Mouse (Mus musculus) layer of hippocampus, adult 8-10 months (tissue): ENCODE results near the gene Farp1. TPM values are rescaled to one million over a fixed set of nuclear protein-coding genes. Genes with fewer than 3 reads are reported as not detected.
"Not testable (repeated sequence)": the region's sequence is repeated elsewhere in the genome, so short reads cannot be mapped to it uniquely, and the experiment has no call there.

ENCODE experiments used
- DNase-seq, 2 experiments: peaks; one replicate each; pipeline ENCODE4 v3.0.0; 2022; ENCODE audit warnings: low spot score in 2 of 2
- total RNA-seq, 4 experiments: library from RNA; stranded (reverse); gene quantifications; 2 replicates each; pipeline ENCODE4 v1.2.4; 2022

The Farp1 gene
- total RNA-seq, result 100 to 1,000 TPM; 110 to 121 (median 116) TPM

DNA sequence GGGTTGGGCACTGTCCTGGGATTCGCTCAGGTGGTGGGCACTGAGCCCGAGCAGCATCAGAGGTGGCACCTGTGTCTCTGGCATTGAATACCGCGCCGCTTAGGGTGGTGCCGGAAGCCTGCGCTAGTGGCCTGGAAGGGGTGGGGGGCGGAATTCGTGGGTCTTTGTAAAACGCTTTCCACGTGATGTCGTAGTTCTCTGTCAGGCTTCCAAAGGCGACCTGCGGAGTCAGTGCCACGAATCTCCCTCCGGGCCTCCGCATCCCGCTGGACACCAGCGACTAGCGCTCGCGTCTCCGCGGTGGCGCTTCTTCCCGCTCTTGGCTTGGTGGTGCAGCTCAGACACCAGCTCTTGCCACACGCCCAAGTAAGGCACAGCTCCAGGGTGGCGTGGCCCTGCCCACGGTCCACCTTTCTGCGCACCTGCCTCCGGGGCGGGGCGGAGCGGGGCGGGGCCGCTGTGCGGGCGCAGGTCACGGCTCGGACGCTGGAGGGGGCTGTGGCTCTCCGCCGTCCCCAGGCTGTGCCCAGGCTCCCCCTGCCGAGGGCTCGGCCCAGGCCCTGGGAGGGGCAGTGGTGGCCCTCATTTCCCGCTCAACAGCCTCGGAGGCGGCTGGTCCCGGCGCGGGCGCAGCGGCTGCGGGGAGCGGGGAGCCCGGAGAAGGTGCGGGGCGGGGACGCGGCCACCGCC lies at the start of gene Farp1:
TSS of gene Farp1 (plus strand) at position 228 of the 690 bp plus-strand sequence.
- DNase-seq, result peak in 1 of 2 experiments; percentile 69

DNA sequence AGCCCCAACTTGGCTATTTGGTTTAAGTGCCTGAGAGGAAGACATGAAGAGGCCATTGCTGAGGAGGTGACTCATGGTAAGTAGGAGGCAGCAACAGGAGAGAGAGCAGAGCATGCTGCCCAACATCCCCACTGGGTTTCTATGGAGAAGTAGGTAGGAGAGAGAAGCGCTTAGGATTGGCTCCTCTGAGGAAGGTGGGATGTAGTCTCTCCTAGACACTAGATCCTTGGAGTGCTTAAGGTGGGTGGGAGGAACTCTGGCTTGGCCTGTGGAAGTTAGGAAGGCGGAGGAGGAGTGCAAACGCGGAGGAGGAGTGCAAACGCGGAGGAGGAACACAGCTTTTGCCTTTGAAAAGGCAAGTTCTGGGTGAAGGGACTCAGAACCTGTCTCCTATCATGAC lies 45.9 kb upstream of the Farp1 start:
- no peak for DNase-seq

DNA sequence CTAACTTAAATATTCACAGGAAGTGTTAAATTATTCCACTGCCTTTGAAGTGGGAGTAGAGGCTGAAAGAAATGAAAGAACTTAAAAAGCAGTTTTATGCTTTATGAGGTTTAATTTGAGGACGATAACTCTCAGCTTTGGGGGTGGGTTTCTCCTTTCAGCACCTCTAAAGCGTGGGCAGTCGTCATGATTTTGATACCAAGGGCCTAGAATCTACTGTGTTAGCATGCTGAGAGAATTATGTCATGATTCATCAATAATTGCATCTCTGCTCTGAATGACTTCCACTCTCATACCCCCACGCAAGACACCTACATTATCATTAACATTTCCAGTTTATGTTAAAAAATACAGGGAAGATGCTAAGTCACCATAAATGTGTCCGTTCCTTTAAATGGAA lies 37.3 kb upstream of the Farp1 start:
- DNase-seq, result no peak

DNA sequence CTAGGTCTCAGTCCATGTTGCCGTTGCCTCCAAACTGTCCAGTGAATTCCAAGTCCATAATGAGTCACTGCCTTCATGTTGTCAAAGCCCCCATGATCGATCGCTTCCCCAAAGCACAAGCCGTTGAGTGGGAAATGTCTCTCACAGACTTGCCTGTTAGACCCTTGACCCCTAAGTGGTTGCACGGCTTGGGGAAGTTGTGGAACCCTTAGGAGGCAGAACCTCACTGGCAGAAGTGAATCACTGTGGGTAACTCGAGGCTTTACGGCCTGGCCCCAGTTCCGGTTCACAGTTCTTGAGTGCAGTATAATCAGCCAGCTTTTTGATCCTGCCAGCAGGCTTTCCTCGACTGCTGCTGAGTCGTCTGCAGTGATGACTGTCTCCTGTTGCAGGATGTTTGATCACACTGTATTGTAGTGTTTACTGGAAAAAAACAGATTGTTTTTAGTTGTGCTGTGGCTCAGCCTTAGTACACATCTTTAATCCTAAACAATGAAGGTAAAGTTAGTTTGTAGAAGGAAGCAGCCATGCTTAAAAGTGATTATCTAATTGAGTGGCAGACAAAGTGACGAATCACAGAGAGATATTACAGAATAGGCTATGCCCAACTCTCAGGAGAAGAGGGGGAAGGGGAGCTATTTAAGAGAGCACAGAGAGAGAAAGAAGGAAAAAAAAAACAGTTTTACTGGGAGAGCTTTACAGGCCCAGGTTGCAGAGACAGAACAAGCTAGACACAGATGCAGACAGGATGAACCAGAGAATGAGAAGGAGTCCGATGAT lies 34.2 kb upstream of the Farp1 start:
- no peak for DNase-seq

DNA sequence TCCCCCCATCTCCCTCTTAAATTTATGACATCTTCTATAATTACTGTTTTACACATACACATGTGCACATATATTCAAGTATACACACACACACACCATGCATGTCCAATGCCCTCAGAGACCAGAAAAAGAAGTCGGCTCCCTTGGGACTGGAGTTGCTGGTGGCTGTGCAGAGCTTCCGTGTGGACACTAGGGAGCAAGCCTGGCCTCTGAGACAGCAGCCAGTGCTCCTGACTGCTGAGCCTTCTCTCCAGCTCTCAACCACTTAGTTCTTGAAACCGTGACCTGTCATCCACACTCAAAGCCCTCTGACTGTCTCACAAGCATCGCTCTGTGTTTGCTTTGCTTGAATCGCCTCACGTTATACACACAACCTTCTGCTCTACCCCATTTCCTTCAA lies 29.4 kb upstream of the Farp1 start:
- no peak for DNase-seq

DNA sequence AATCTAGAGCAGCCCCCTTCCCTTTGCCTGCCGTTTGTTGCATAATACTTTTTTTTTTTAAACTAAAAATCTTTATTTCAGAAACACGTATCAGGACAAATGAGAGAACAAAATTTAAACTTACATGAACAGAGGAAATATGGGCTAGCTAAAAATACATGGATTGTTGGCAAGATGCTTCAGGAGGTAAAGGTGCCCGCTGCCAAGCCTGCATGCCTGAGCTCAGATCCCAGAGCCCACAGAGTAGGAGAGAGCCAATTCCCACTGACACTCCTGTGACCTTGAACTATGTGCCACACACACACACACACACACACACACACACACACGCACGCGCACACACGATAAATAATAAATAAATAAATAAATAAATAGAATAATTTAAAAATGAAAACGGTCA lies 29.0 kb upstream of the Farp1 start:
- DNase-seq, result no peak

DNA sequence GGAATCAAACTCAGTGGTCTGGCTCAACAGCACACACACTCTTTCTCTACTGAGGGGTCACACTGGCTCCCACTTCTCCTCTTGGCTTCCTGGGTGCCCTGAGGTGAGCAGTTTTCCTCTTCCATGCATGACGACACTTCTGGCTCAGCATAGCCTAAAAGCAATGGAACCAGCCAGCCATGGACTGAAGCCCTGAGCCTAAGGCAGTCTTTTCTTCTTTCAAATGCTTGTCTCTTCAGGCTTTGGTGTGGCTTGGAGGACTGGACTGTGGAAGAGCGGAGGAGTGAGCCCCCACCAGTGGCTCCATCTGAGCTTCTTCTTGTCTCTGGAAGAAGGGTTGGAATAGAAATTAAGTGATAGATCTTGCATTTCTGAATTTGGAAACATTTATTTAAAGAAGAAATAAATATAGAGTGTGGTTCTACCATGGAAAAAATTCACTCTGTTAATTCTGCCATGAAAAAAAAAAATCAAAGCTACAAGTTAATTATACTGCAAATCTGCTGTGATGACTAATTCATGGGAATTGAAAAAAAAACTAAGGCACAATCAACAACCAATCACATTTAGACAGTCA lies 19.8 kb upstream of the Farp1 start:
- no peak for DNase-seq

DNA sequence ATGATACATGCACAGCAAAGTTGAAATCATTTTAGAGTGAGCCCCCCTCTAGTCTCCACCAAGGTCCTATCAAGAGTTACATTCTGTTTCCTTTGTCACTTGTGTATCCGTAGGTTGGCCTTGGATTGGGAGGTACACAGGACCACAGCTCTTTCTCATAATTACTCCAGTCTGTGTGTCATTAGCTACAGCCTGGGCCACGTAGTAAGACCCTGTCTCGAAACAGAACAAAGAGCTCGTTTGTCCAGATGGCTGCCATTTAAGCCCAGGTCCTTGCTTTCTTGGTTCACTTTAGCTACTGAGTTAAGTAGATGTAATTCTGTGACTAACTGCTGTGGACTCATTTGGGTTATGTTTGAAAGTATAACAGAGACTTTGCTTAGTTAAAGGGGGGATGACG lies 12.6 kb upstream of the Farp1 start:
- no peak for DNase-seq

DNA sequence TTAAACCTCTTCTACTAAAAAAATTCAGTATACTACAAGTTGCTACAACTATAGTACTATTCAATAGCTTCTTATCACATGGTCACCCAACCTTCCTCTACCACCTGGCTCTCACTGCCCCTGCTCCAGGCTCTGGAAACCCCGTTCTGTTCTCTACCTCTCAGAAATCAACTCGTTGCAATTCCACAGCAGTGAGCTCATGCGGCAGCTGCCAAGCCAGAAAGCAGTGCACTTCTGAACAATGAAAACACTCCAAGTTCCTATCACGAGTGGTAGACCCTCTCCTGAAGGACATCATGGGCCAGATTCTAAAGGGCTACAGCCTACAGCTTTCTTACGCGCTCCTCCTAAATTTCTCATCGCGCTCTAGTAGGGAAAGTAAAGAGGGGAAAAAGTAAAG lies 9.6 kb upstream of the Farp1 start:
- no peak for DNase-seq

DNA sequence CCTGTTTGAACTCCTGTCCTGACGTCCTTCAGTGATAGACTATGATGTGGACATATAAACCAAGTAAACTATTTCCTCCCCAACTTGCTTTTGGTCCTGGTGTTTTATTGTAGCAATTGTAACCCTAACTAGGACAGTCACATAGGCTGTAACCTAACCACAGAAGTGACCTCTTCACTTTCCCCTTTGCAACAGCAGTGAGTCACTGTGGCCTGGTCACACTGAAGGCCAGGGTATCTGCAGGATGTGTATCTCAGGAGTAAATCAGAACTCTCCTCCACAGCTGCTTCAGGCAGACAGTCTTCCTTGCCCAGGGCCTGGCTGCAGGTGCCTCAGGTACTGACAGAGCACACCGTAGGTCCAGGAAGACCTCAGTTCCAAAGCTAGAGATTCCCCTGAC lies 3.6 kb upstream of the Farp1 start:
- DNase-seq, result no peak

DNA sequence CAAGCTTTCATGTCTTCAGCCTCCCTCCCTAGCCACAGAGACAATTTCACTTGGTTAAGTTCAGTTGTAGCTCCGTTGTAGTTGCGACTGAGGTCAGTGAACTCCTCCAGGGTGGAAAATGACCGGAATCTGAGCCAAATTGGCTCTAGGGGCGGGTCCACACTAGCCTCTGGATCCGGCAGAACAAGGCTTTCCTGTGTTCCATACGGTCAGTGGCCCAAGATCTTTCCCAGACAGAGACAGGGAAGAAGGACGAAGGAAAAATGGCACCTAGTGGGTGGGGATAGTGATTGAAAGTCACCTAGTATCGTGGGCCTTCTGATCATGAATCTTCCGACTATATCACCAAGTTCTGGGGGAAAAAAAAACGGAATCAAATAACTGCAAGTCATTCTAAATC lies 475 bp upstream of the Farp1 start:
- no peak for DNase-seq

DNA sequence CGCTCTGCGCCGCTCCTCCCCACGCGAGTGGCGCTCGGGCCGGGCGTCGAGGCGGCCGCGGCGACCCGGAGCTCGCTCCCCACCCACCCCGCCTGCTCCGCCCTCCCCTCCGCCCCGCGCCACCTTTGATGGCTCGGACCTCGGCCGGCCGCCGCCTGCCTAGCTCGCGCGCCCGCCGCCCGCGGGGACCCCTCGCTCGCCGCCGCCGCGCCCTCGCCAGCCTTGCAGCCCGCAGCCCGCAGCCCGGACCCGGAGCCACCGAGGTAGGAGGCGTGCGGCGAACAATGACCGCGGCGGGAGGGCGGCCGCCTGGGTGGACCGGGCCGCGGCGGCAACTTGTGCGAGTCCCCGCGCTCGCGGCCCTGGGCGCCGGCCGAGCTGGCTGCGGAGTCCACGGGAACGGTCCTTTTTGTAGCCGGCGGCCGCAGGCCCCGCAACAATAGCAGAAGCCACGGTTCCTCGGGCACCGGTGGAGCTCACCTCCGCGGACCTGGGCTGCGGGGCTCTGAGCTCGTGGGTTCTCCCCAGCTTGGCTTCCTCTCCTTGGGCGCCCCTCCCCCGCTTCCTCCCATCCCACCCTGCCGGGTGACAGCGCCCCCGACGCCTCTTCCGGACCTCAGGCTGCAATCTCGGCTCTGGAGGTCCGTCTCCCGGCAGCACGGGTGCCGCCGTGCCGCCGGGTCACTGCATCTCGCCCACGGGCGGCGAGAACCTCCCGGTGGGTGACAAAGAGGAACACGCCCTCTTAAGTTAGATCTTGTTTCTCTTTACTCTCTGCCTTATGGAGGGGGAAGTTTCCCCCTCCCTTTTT lies 868 bp downstream of the Farp1 start:
- peak in 1 of 2 experiments; percentile 24 for DNase-seq

DNA sequence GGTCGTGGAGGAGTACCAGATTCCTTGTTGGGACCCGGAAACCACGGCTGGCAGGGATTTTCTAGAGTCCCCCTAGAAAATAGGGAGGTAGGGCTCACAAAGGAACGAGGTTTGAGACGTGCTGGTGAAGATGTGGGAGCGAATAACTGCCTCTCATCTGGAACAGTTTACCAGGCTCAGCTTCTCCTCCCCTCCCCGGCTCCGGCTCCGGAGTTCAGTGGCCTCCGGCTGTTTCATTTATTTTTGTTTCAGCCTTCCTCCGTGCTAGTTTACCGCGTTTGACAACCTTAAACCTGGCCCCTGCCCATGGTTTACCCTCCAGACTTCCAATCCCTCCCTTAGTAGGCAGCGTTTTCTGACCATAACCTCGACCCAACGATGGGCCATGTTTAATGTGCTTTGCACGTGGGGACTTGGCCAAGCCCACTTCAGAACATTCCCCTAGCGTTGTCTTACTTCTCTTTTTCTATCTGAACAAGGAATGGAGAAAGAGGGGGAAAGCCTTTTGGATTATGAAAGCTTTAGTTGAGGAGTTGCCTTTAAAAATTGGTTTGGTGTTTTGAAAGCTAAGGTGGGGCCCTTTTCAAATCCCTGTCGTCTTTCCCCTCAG lies 1.7 kb downstream of the Farp1 start:
- DNase-seq, result no peak

DNA sequence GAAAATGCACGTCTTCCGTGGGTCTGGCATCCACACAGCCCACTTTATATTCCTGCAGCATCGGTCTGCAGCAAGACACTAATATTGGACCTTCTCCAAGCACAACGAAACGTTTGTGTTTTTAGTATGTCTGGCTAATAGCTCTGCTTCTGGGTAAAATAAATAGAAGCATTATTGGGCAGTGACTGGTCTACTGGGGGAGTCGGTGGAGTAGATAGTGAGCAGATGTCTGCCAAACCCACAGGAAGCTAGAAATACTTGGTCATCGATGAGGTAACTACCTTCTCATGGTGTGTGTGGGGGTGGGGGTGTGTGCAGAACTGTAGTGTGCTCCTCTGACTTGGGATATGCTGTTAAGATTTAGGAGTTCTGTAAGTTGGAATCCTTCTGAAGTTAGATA lies 2.3 kb downstream of the Farp1 start:
- DNase-seq, result no peak

DNA sequence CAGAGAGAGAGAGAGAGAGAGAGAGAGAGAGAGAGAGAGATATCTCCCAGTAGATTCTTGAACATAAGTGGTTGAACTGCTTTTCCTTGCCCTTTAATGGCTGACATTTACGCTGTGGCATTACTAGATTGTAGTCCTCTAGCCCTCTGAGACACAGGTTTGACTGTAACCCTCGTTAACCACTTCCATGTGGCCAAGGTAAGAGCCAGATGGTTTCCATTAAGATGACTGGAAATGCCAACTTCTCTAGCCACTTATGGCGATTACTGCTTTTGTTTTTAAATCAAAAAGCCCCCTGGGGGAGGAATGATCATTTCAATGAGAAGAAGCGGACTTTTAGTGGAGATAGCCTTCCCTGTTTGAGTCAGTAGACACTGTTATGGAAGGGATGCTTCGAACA lies 3.7 kb downstream of the Farp1 start:
- DNase-seq, result no peak

DNA sequence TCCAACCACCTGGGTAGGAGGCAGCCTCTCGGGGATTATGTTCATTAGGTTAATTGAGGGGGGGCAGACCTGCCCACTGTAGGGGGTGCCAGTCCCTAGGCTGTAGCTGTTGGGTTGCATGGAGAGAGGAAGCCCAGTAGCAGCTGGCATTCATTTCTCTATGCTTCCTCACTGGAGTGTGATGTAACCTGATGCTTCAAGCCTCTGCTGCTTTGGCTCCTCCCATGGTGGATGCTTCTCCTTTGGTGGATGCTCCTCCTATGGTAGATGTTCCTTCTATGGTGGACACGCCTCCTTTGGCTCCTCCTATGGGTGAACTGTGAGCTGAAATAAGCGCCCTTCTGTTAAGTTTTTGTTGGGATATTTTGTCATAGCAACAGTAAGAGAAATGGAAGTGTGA lies 9.1 kb downstream of the Farp1 start:
- no peak for DNase-seq

DNA sequence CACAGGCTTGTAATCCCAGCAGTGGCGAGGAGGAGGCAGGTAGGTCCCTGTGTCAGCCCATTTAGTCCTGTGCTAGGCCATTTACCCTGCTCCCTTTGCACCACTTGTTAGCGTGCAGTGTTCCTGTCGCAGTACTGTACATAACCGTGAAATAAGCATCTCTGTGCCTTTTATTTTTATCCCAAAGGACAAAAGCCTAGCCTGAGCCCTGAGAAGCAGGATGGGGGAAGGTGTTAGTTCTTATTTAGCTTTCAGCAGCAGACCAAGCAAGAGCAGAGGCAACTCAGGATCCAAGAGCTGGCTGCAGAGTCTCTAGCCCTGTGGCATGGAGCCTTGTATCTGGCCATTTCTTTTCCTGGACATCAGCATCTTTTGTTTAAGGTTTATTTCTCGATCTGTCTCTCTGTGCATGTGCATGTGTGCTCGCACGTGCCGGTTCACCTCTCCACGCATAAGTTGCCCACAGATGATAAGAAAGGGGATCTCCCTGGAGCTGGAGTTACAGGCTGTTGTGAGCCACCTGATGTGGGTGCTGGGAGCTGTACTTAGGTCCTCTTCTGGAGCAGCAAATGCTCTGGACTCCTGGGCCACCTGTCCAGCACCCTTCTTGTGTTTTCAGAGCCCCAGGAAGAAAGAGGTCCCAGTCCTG lies 11.4 kb downstream of the Farp1 start:
- no peak for DNase-seq

DNA sequence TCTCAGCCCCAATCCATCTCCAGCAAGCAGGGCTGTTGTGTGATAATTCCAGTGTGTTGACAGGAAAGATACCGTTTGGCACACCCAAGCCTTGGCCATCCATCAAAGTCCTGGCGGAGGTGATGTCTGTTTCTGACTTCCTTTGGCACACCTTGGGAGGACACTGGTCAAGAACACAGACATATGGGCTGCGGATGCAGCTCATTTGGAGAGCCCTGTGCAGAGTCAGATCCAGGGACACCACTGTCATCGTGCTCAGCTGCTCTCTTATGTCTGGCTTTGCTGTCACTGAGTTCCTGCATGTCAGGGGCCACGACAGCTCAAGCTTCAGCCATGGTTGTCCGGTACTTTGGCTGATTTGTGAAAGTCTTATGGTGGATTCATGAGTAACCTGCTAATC lies 12.8 kb downstream of the Farp1 start:
- no peak for DNase-seq

DNA sequence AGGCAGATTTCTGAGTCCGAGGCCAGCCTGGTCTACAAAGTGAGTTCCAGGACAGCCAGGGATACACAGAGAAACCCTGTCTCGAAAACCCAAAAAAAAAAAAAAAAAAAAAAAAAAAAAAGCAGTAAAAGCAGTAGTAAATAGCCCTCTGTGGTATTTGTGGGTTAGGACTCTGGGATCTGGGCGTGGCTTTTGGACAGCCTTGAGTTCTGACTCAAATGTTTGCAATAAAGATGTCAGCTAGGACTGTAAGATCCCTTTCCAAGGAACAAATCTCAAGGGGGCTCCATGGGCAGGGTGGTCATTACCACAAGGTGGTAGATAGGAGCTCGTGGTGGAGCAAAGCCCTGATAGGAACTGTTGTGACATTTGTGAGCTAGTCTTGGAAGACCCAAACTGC lies 16.0 kb downstream of the Farp1 start:
- DNase-seq, result not testable (repeated sequence)

DNA sequence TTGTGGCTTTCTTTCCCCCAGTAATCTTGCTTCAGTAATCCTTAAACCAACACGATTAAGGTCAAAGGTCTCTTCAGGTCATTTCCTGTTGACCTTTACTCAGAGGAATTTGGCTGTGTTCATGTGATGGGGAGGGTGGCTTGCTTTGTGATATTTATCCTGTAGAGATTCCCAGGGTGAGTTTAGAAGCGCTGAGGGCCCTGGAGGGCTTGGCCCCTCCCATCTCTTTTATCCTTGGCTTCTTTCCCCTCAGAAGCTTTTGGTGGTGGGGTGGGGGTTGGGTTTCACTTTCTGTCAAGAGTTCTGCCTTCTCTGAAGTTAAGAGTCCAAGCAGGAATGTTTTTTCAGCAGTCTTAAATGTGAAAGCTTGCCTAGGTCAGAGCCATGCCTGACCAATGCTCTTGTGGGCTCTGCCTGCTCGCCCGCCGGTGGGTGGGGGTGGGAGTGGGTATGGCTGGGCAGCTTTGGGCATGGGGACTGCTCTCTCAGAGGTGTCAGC lies 18.1 kb downstream of the Farp1 start:
- no peak for DNase-seq

DNA sequence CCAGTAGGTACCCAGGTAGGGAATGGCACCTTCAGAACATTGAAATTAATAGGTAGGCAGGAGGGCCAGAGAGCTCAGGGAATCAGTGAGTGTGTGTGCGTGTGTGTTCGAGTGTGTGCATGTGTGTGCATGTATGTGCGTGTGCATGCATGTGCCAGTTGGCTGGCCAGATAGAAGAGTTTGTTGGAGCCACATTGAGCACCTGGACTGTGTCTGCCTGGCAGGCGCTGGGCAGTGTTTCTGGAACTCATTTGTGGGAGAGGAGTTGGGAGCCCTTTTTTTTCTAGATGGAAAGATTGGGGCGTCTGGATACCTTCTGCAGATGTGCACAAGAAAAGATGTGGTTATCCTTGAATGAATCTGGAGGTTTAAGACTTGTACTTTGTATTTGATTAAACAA lies 19.1 kb downstream of the Farp1 start:
- DNase-seq, result no peak
